Mouse (Mus musculus) layer of hippocampus, adult 18-20 months (tissue): ENCODE measurements around the gene Cox8a. TPM values are rescaled to one million over a fixed set of nuclear protein-coding genes. Genes with fewer than 3 reads are reported as not detected.

ENCODE experiments used
- DNase-seq, 2 experiments: peaks; one replicate each; pipeline ENCODE4 v3.0.0; 2022; ENCODE audit warnings: low spot score in 2 of 2
- total RNA-seq, 2 experiments: library from RNA; stranded (reverse); gene quantifications; 2 replicates each; pipeline ENCODE4 v1.2.3; 2021

Cox8a gene
- total RNA-seq, 2 experiments from 2014 or later, result 974 to 1,030 TPM

GRCm38 (mm10) chr19:7187157-7187556 is 30.3 kb downstream of the Cox8a start:
- DNase-seq, result no peak

GRCm38 (mm10) chr19:7185715-7186291 is 31.6 kb downstream of the Cox8a start:
- no peak for DNase-seq

- DNase-seq, result no peak
Observed at GRCm38 (mm10) chr19:7185059-7185458, 32.4 kb downstream of the Cox8a start.

- DNase-seq, result no peak
Observed at GRCm38 (mm10) chr19:7183419-7183818, 34.0 kb downstream of the Cox8a start.

GRCm38 (mm10) chr19:7182273-7182949 is 35.0 kb downstream of the Cox8a start:
- DNase-seq, result peak; percentile 64 to 72

- DNase-seq, result no peak
Observed at GRCm38 (mm10) chr19:7181496-7181895, 35.9 kb downstream of the Cox8a start.

GRCm38 (mm10) chr19:7180756-7181405 is 36.5 kb downstream of the Cox8a start:
- DNase-seq, result no peak

- DNase-seq, result no peak
Observed at GRCm38 (mm10) chr19:7178841-7179452, 38.5 kb downstream of the Cox8a start.

GRCm38 (mm10) chr19:7177804-7178511 is 39.5 kb downstream of the Cox8a start:
- no peak for DNase-seq

GRCm38 (mm10) chr19:7176041-7176696 is 41.2 kb downstream of the Cox8a start:
- DNase-seq, result no peak

- DNase-seq, result peak in 1 of 2 experiments; percentile 62
Observed at GRCm38 (mm10) chr19:7172051-7172866, 45.2 kb downstream of the Cox8a start.

- DNase-seq, result no peak
Observed at GRCm38 (mm10) chr19:7171447-7171846, 46.0 kb downstream of the Cox8a start.

GRCm38 (mm10) chr19:7170916-7171315 is 46.5 kb downstream of the Cox8a start:
- DNase-seq, result no peak

GRCm38 (mm10) chr19:7168423-7168822 is 49.0 kb downstream of the Cox8a start:
- DNase-seq, result no peak

GRCm38 (mm10) chr19:7166767-7167166 is 50.6 kb downstream of the Cox8a start:
- DNase-seq, result no peak

- DNase-seq, result no peak
Observed at GRCm38 (mm10) chr19:7166200-7166711, 51.2 kb downstream of the Cox8a start.

GRCm38 (mm10) chr19:7165509-7166199 is 51.8 kb downstream of the Cox8a start:
- no peak for DNase-seq
